ENCODE assay signal across 13 mouse cellular contexts in genomic region chr10:40093526-40093925, GRCm38 (mm10).
"Had no signal": no experiment of that assay in that cellular context is flagged by ENCODE, and none has a peak within 500 bp of the region (broad histone marks: within the 10 kb centered on the region; RNA-seq: fewer than 3 reads in every experiment).

No protein-coding gene starts in this region.

- H3K4me3 ChIP-seq: limb, embryonic 12.5 days; liver, embryonic 12.5 days; megakaryocyte, embryonic 14.5 days; midbrain, embryonic 15.5 days; neural tube, embryonic 15.5 days had no signal

- H3K4me1 ChIP-seq: midbrain, embryonic 15.5 days; neural tube, embryonic 15.5 days had no signal

- H3K9ac ChIP-seq: limb, embryonic 12.5 days; liver, embryonic 12.5 days; midbrain, embryonic 15.5 days; neural tube, embryonic 15.5 days had no signal

- DNase-seq: kidney, adult 8-10 months; kidney, postnatal 25 days; layer of hippocampus, adult 9-11 months; right cerebral cortex, adult 18-20 months; right cerebral cortex, postnatal 25 days had no signal

- H3K4me2 ChIP-seq: limb, embryonic 12.5 days; liver, embryonic 12.5 days; midbrain, embryonic 11.5 days; midbrain, embryonic 15.5 days; neural tube, embryonic 15.5 days had no signal

- H3K9me3 ChIP-seq: limb, embryonic 12.5 days; midbrain, embryonic 15.5 days; neural tube, embryonic 15.5 days had no signal

- ATAC-seq: inflammation-experienced regulatory T-cells, adult 6 months; intestine, postnatal 0 days; liver, embryonic 12.5 days; midbrain, embryonic 15.5 days had no signal

- H3K36me3 ChIP-seq: limb, embryonic 12.5 days; midbrain, embryonic 15.5 days; neural tube, embryonic 15.5 days had no signal

- H3K27ac ChIP-seq: limb, embryonic 12.5 days; liver, embryonic 12.5 days; midbrain, embryonic 15.5 days; neural tube, embryonic 15.5 days had no signal

- H3K27me3 ChIP-seq: limb, embryonic 12.5 days; liver, embryonic 12.5 days; megakaryocyte, embryonic 14.5 days; midbrain, embryonic 15.5 days; neural tube, embryonic 15.5 days had no signal
